Mouse (Mus musculus): ENCODE data around the gene Ckap5.

DNA sequence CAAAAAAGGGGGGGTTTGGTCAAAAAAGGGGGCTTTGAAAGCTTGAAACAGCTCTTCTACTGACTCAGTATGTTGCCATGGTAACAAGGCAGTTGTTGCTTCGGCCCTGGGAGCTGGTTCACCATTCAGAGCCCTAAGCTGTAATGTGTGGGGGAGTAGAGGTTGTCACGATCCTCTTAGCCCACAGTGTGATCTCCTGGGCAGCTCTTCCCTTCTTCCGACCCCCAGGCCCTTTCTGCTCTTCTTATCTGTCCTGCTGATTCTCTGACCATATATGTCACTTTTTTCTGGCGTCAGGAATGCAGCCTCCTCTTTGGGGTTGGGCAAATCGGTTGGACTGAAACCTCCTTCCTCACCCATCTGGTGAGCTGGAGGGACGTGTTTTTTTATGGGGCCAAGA, 126.3 kb downstream of the Ckap5 start:
- TF ChIP-seq CTCF (IDR thresholded peaks at IDR 0.05; ENCODE audit: extremely low read depth, insufficient read depth, insufficient read length, insufficient replicate concordance) (no peak), POLR2A (IDR thresholded peaks at IDR 0.05; ENCODE audit: low read depth, low read length) (no peak)

All from spleen, adult 2 months (tissue).